ENCODE assay signal across 9 mouse cellular contexts in genomic region chr5:137583670-137584169, GRCm38 (mm10). TPM values are rescaled to one million over a fixed set of nuclear protein-coding genes. Genes with fewer than 3 reads are reported as not detected.
DNase-seq lines count a peak whose midpoint lies in the region; ATAC-seq and TF ChIP-seq lines count a peak whose summit lies in the region.
"Had no signal": no experiment of that assay in that cellular context is flagged by ENCODE, and none has a peak within 500 bp of the region (broad histone marks: within the 10 kb centered on the region; RNA-seq: fewer than 3 reads in every experiment).

No protein-coding gene starts in this region.

- in situ Hi-C loops in ES-E14 (cut with MboI; ENCODE audit: low sequenced_read_pairs in 2 of 2, unreplicated experiment in 2 of 2): no loop called here

- no peak for TF ChIP-seq CTCF in E14TG2a.4 (conservative IDR thresholded peaks at IDR 0.05; ENCODE audit: low read length)
- peak; percentile 50 for TF ChIP-seq CTCF in forebrain, postnatal 0 days (IDR thresholded peaks at IDR 0.05; ENCODE audit: low read depth)
- no peak for TF ChIP-seq CTCF in liver, postnatal 0 days (IDR thresholded peaks at IDR 0.05; ENCODE audit: low read depth)

- H3K4me3 ChIP-seq in E14TG2a.4 (replicated peaks; ENCODE audit: low read length) (peak overlapping the region; percentile 68), ES-E14 (ENCODE audit: insufficient read depth in 1 of 2, low read depth in 1 of 2, low read length in 2 of 2, poor library complexity in 1 of 2, severe bottlenecking in 1 of 2) (peak overlapping the region; percentile 46 to 50; a peak in 3 of 4 replicates)
- H3K4me3 ChIP-seq in forebrain, postnatal 0 days (ENCODE audit: low read depth, low read length): peak overlapping the region; percentile 35
- H3K4me3 ChIP-seq in intestine, embryonic 16.5 days (ENCODE audit: low read length): peak overlapping the region; percentile 47
- no peak overlapping the region for H3K4me3 ChIP-seq in liver, postnatal 0 days (ENCODE audit: low read depth, low read length)

- H3K4me1 ChIP-seq in E14TG2a.4 (replicated peaks; ENCODE audit: low read depth, low read length) (peaks cover 42% of the 10 kb centered on the region), ES-E14 (ENCODE audit: control insufficient read depth in 2 of 2, insufficient read depth in 2 of 2, low read length in 2 of 2, poor library complexity in 1 of 2) (peaks cover 1 to 13% of the 10 kb centered on the region in 2 experiments; a peak in 3 of 4 replicates)
- H3K4me1 ChIP-seq in forebrain, postnatal 0 days (ENCODE audit: insufficient read depth): 0 out of 2 replicates have a peak, but pooled peaks cover 7% of the 10 kb centered on the region
- H3K4me1 ChIP-seq in intestine, embryonic 16.5 days (ENCODE audit: control insufficient read depth, insufficient read depth, low read length): peaks cover 8% of the 10 kb centered on the region; the same call in 1 of the 2 replicates
- peaks cover 12% of the 10 kb centered on the region for H3K4me1 ChIP-seq in liver, postnatal 0 days (ENCODE audit: insufficient read depth)

- no peaks in the 10 kb centered on the region for H3K36me3 ChIP-seq in E14TG2a.4 (ENCODE audit: insufficient read depth, low read length)
- no peaks in the 10 kb centered on the region for H3K36me3 ChIP-seq in ES-E14 (ENCODE audit: control insufficient read depth, insufficient read depth, low read length, poor library complexity, severe bottlenecking)
- H3K36me3 ChIP-seq in forebrain, postnatal 0 days (ENCODE audit: insufficient read depth): no peaks in the 10 kb centered on the region
- no peaks in the 10 kb centered on the region for H3K36me3 ChIP-seq in intestine, embryonic 16.5 days (ENCODE audit: control insufficient read depth, insufficient read depth, low read length)
- peaks cover 34% of the 10 kb centered on the region for H3K36me3 ChIP-seq in liver, postnatal 0 days (replicated peaks; ENCODE audit: insufficient read depth, low read length)

- WGBS in forebrain, postnatal 0 days: 12% methylated on average over 27 of the region's 27 CpGs
- 14% methylated on average over 27 of the region's 27 CpGs for WGBS in intestine, embryonic 16.5 days
- WGBS in liver, postnatal 0 days (ENCODE audit: insufficient replicate concordance): 37% methylated on average over 27 of the region's 27 CpGs

- TF ChIP-seq EP300 in liver, postnatal 0 days (IDR thresholded peaks at IDR 0.05; ENCODE audit: low read depth): no peak

- H3K27me3 ChIP-seq in E14TG2a.4 (ENCODE audit: insufficient read depth, low read length): peaks cover 36% of the 10 kb centered on the region
- H3K27me3 ChIP-seq in forebrain, postnatal 0 days (ENCODE audit: insufficient read depth, low read length): no peaks in the 10 kb centered on the region
- H3K27me3 ChIP-seq in intestine, embryonic 16.5 days (replicated peaks; ENCODE audit: control insufficient read depth, insufficient read depth, low read length): peaks cover 7% of the 10 kb centered on the region; the same call in 1 of the 2 replicates
- H3K27me3 ChIP-seq in liver, postnatal 0 days (ENCODE audit: insufficient read depth, low read length): no peaks in the 10 kb centered on the region

- H3K9me3 ChIP-seq in E14TG2a.4 (ENCODE audit: low read length): no peaks in the 10 kb centered on the region
- no peaks in the 10 kb centered on the region for H3K9me3 ChIP-seq in ES-E14 (ENCODE audit: control insufficient read depth, insufficient read depth, low read depth, low read length)
- no peaks in the 10 kb centered on the region for H3K9me3 ChIP-seq in forebrain, postnatal 0 days (ENCODE audit: low read length)
- H3K9me3 ChIP-seq in intestine, embryonic 16.5 days (ENCODE audit: control insufficient read depth, low read length): no peaks in the 10 kb centered on the region; the same call in 1 of the 2 replicates
- H3K9me3 ChIP-seq in liver, postnatal 0 days (ENCODE audit: low read length): no peaks in the 10 kb centered on the region

- no peak overlapping the region for H3K27ac ChIP-seq in ES-E14 (ENCODE audit: insufficient read depth, low read depth, low read length, poor library complexity, severe bottlenecking)
- H3K27ac ChIP-seq in forebrain, postnatal 0 days (ENCODE audit: low read depth, low read length): peak overlapping the region; percentile 82
- H3K27ac ChIP-seq in intestine, embryonic 16.5 days (ENCODE audit: low read length): no peak overlapping the region
- H3K27ac ChIP-seq in liver, postnatal 0 days (ENCODE audit: low read depth): no peak overlapping the region

- peak overlapping the region; percentile 54 for H3K4me2 ChIP-seq in forebrain, postnatal 0 days (ENCODE audit: low read depth)
- H3K4me2 ChIP-seq in intestine, embryonic 16.5 days (ENCODE audit: low read depth, low read length): peak overlapping the region; percentile 60
- peak overlapping the region; percentile 50 for H3K4me2 ChIP-seq in liver, postnatal 0 days (ENCODE audit: low read depth, low read length)

- no peak for DNase-seq in ES-E14 (ENCODE audit: low read depth, low spot score)
- DNase-seq in forebrain, postnatal 0 days: peak; percentile 89
- DNase-seq in liver, postnatal 0 days: no peak
- peak; percentile 48 for DNase-seq in right cerebral cortex, adult 18-20 months
- DNase-seq in urinary bladder, postnatal 10 days (ENCODE audit: low spot score): no peak

- peak; percentile 94 for ATAC-seq in forebrain, postnatal 0 days
- peak; percentile 65; the same call in 1 of the 2 replicates for ATAC-seq in intestine, embryonic 16.5 days
- ATAC-seq in liver, postnatal 0 days: no peak

- peak overlapping the region; percentile 42 for H3K9ac ChIP-seq in ES-E14 (ENCODE audit: insufficient read depth, low read depth, low read length, poor library complexity, severe bottlenecking)
- peak overlapping the region; percentile 54 for H3K9ac ChIP-seq in forebrain, postnatal 0 days
- H3K9ac ChIP-seq in intestine, embryonic 16.5 days (ENCODE audit: low read depth, low read length): peak overlapping the region; percentile 64
- no peak overlapping the region for H3K9ac ChIP-seq in liver, postnatal 0 days (replicated peaks)

TF ChIP-seq in ES-E14, 5 proteins besides CTCF, POLR2A, EP300 and RAD21:
- no peak for TF ChIP-seq ZNF384 (IDR thresholded peaks at IDR 0.05; ENCODE audit: low read depth, low read length)
- no peak for TF ChIP-seq ZC3H11A (IDR thresholded peaks at IDR 0.05; ENCODE audit: borderline replicate concordance, low read depth, low read length)
- no peak for TF ChIP-seq MAFK (IDR thresholded peaks at IDR 0.05; ENCODE audit: insufficient read depth, low read depth, low read length)
- no peak for TF ChIP-seq CHD2 (IDR thresholded peaks at IDR 0.05; ENCODE audit: low read depth, low read length)
- TF ChIP-seq HCFC1 (IDR thresholded peaks at IDR 0.05; ENCODE audit: borderline replicate concordance, insufficient read depth, low read length): no peak
TF ChIP-seq in ES-E14: peak in this region for 0.

RNA-seq across cellular contexts. Expression of gene Tfr2, which starts 14.1 kb away (rescaled TPM):
- total RNA-seq in ES-E14 (2012; rRNA removed): 3.7 and 7.6 TPM in 2 replicates
- 12.6 and 16.3 TPM in 2 replicates for total RNA-seq in forebrain, postnatal 0 days (2014; rRNA removed)
- 9.4 and 11.7 TPM in 2 replicates for polyA plus RNA-seq in forebrain, postnatal 0 days (2015; fragmentation: Nextera tagmentation; extraction: Ambion mirVana)
- 1.1 and 1.3 TPM in 2 replicates for polyA plus RNA-seq in intestine, embryonic 16.5 days (2015; fragmentation: Nextera tagmentation; extraction: Ambion mirVana)
- polyA plus RNA-seq in liver, postnatal 0 days (2015; fragmentation: Nextera tagmentation; extraction: Ambion mirVana): 148 and 157 TPM in 2 replicates

RNA-seq across cellular contexts. Expression of gene Mospd3, which starts 17.1 kb away (rescaled TPM):
- total RNA-seq in ES-E14 (2012; rRNA removed): 7.8 and 12.9 TPM in 2 replicates
- 4.9 and 5.8 TPM in 2 replicates for total RNA-seq in forebrain, postnatal 0 days (2014; rRNA removed)
- 61.5 and 67.9 TPM in 2 replicates for polyA plus RNA-seq in forebrain, postnatal 0 days (2015; fragmentation: Nextera tagmentation; extraction: Ambion mirVana)
- 25.2 and 28.1 TPM in 2 replicates for polyA plus RNA-seq in intestine, embryonic 16.5 days (2015; fragmentation: Nextera tagmentation; extraction: Ambion mirVana)
- polyA plus RNA-seq in liver, postnatal 0 days (2015; fragmentation: Nextera tagmentation; extraction: Ambion mirVana): 26.2 and 28.3 TPM in 2 replicates

RNA-seq across cellular contexts. Expression of gene Pcolce, which starts 29.9 kb away (rescaled TPM):
- 134 and 157 TPM in 2 replicates for total RNA-seq in ES-E14 (2012; rRNA removed)
- total RNA-seq in forebrain, postnatal 0 days (2014; rRNA removed): 13.1 and 22.5 TPM in 2 replicates
- 18.1 and 20.3 TPM in 2 replicates for polyA plus RNA-seq in forebrain, postnatal 0 days (2015; fragmentation: Nextera tagmentation; extraction: Ambion mirVana)
- 115 and 127 TPM in 2 replicates for polyA plus RNA-seq in intestine, embryonic 16.5 days (2015; fragmentation: Nextera tagmentation; extraction: Ambion mirVana)
- 12.9 and 14.7 TPM in 2 replicates for polyA plus RNA-seq in liver, postnatal 0 days (2015; fragmentation: Nextera tagmentation; extraction: Ambion mirVana)
- total RNA-seq: common myeloid progenitor, adult 5-6 weeks had no signal

RNA-seq across cellular contexts. Expression of gene Actl6b, which starts 30.4 kb away (rescaled TPM):
- total RNA-seq in ES-E14 (2012; rRNA removed): not detected in 2 replicates
- 234 and 254 TPM in 2 replicates for total RNA-seq in forebrain, postnatal 0 days (2014; rRNA removed)
- 256 and 281 TPM in 2 replicates for polyA plus RNA-seq in forebrain, postnatal 0 days (2015; fragmentation: Nextera tagmentation; extraction: Ambion mirVana)
- polyA plus RNA-seq in intestine, embryonic 16.5 days (2015; fragmentation: Nextera tagmentation; extraction: Ambion mirVana): 4.4 TPM in 2 replicates
- polyA plus RNA-seq in liver, postnatal 0 days (2015; fragmentation: Nextera tagmentation; extraction: Ambion mirVana): not detected in 2 replicates
- total RNA-seq: common myeloid progenitor, adult 5-6 weeks had no signal
- polyA plus RNA-seq: spleen, adult 2 months had no signal

RNA-seq across cellular contexts. Expression of gene Fbxo24, which starts 45.1 kb away (rescaled TPM):
- 1.1 and 2.2 TPM in 2 replicates for total RNA-seq in ES-E14 (2012; rRNA removed)
- 0.23 and 0.24 TPM in 2 replicates for total RNA-seq in forebrain, postnatal 0 days (2014; rRNA removed)
- polyA plus RNA-seq in forebrain, postnatal 0 days (2015; fragmentation: Nextera tagmentation; extraction: Ambion mirVana): 0.09 and 0.10 TPM in 2 replicates
- 0.26 and 0.37 TPM in 2 replicates for polyA plus RNA-seq in intestine, embryonic 16.5 days (2015; fragmentation: Nextera tagmentation; extraction: Ambion mirVana)
- polyA plus RNA-seq in liver, postnatal 0 days (2015; fragmentation: Nextera tagmentation; extraction: Ambion mirVana): not detected in 2 replicates
- total RNA-seq: common myeloid progenitor, adult 5-6 weeks had no signal

Comparison
In these comparisons a context has a peak if more than half of its experiments do, and no peak if none do; other contexts are left out.
1. DNase-seq: peak in forebrain, postnatal 0 days (single experiment) and right cerebral cortex, adult 18-20 months (single experiment); none in ES-E14 (single experiment), liver, postnatal 0 days (single experiment) and urinary bladder, postnatal 10 days (single experiment).
2. RNA of gene Tfr2, which starts 14.1 kb away (polyA plus RNA-seq): 148 to 157 TPM in liver, postnatal 0 days; 9.4 to 11.7 TPM in forebrain, postnatal 0 days and 1.1 to 1.3 TPM in intestine, embryonic 16.5 days; every median in the first group is over 10 times any median in the second.
3. Peak in every context shown above with its lines, with median percentiles within 50 percentile points of each other: H3K4me2 ChIP-seq.